Mouse (Mus musculus) CH12.LX (cell line): ENCODE data around the gene Gpnmb. TPM values are rescaled to one million over a fixed set of nuclear protein-coding genes. Genes with fewer than 3 reads are reported as not detected.

Source experiments
- DNase-seq: peaks from one replicate; pipeline ENCODE4 v3.0.0-alpha.2; 2013; ENCODE audit errors: extremely low read depth
- H3K27ac ChIP-seq: 2 replicates; pipeline ENCODE4 v1.5.1; 2012; ENCODE audit warnings: low read depth, mild to moderate bottlenecking, control low read depth, moderate library complexity; ENCODE audit not compliant: insufficient read depth
- H3K27me3 ChIP-seq: replicated peaks from 2 replicates; pipeline ENCODE3; 2012; ENCODE audit warnings: inconsistent platforms
- H3K36me3 ChIP-seq, 2 experiments: replicated peaks in 1 of 2; 2 replicates each; pipeline versions ENCODE3 to v1.6.1; 2012; ENCODE audit warnings: inconsistent platforms in 1 of 2, low read length in 1 of 2, mild to moderate bottlenecking in 1 of 2, mixed read lengths in 1 of 2, moderate library complexity in 1 of 2; ENCODE audit not compliant: control insufficient read depth in 1 of 2, insufficient read depth in 1 of 2
- H3K4me1 ChIP-seq, 2 experiments: 2 replicates each; pipeline ENCODE4 v1.6.1; 2012; ENCODE audit warnings: inconsistent platforms in 1 of 2, moderate library complexity in 1 of 2; ENCODE audit not compliant: insufficient read depth in 2 of 2, control insufficient read depth in 1 of 2
- H3K4me2 ChIP-seq: 2 replicates; pipeline ENCODE4 v1.6.1; 2012; ENCODE audit warnings: low read depth, mild to moderate bottlenecking, control low read depth; ENCODE audit not compliant: poor library complexity, insufficient read depth, severe bottlenecking
- H3K4me3 ChIP-seq, 3 experiments: fragments of 150-350 bp in 1 of 3; sonication (generic) in 1 of 3; replicated peaks in 1 of 3; 2 replicates each; pipeline versions ENCODE3 to v1.5.1; 2011 to 2012; ENCODE audit warnings: low read depth in 2 of 3, low read length in 2 of 3, mild to moderate bottlenecking in 2 of 3, moderate library complexity in 2 of 3, control low read depth in 1 of 3, improper control_type of control experiment in 1 of 3, inconsistent platforms in 1 of 3, mixed read lengths in 1 of 3; ENCODE audit not compliant: poor library complexity in 1 of 3
- H3K79me2 ChIP-seq: replicated peaks from 2 replicates; pipeline ENCODE4 v1.6.1; 2012; ENCODE audit warnings: mild to moderate bottlenecking, moderate library complexity; ENCODE audit not compliant: control insufficient read depth, poor library complexity, insufficient read depth, severe bottlenecking; ENCODE audit errors: extremely low read depth
- H3K9ac ChIP-seq: 2 replicates; pipeline ENCODE4 v1.6.1; 2012; ENCODE audit warnings: low read depth, mild to moderate bottlenecking, control low read depth, moderate library complexity; ENCODE audit not compliant: insufficient read depth
- H3K9me3 ChIP-seq: replicated peaks from 2 replicates; pipeline ENCODE3; 2012; ENCODE audit warnings: low read length, inconsistent platforms, mixed read lengths
- BHLHE40 ChIP-seq: IDR thresholded peaks from 2 replicates; pipeline ENCODE4 v1.6.1; 2011; ENCODE audit warnings: mild to moderate bottlenecking, low read depth, low read length, improper control_type of control experiment
- CHD2 ChIP-seq: IDR thresholded peaks from 2 replicates; pipeline ENCODE4 v1.6.1; 2011; ENCODE audit warnings: low read length, improper control_type of control experiment
- CTCF ChIP-seq, 2 experiments: IDR thresholded peaks in 1 of 2; conservative IDR thresholded peaks in 1 of 2; 2 replicates each; pipeline ENCODE4 v1.5.1; 2011 to 2012; ENCODE audit warnings: low read depth in 2 of 2, low read length in 2 of 2, improper control_type of control experiment in 1 of 2, inconsistent platforms in 1 of 2, mild to moderate bottlenecking in 1 of 2, moderate library complexity in 1 of 2
- E2F4 ChIP-seq: IDR thresholded peaks from 2 replicates; pipeline ENCODE4 v1.6.1; 2011; ENCODE audit warnings: low read depth, low read length, improper control_type of control experiment; ENCODE audit not compliant: insufficient replicate concordance
- EP300 ChIP-seq: IDR thresholded peaks from 2 replicates; pipeline ENCODE4 v1.6.1; 2011; ENCODE audit warnings: low read length, improper control_type of control experiment
- GABPA ChIP-seq: IDR thresholded peaks from 2 replicates; pipeline ENCODE4 v1.6.1; 2012; ENCODE audit warnings: low read depth, low read length, improper control_type of control experiment, inconsistent platforms; ENCODE audit not compliant: insufficient replicate concordance
- JUN ChIP-seq: IDR thresholded peaks from 2 replicates; pipeline ENCODE4 v1.6.1; 2011; ENCODE audit warnings: low read depth, mild to moderate bottlenecking, low read length, improper control_type of control experiment, moderate library complexity; ENCODE audit not compliant: insufficient read depth
- MAFK ChIP-seq: IDR thresholded peaks from 2 replicates; pipeline ENCODE4 v1.6.1; 2011; ENCODE audit warnings: low read length, improper control_type of control experiment; ENCODE audit not compliant: insufficient replicate concordance
- NELFE ChIP-seq: IDR thresholded peaks from 2 replicates; pipeline ENCODE4 v1.6.1; 2011; ENCODE audit warnings: low read depth, low read length, improper control_type of control experiment
- PAX5 ChIP-seq: IDR thresholded peaks from 2 replicates; pipeline ENCODE4 v1.6.1; 2012; ENCODE audit warnings: low read length, inconsistent platforms, mixed read lengths
- POLR2A ChIP-seq: IDR thresholded peaks from 2 replicates; pipeline ENCODE4 v1.6.1; 2011; ENCODE audit warnings: low read depth, mild to moderate bottlenecking, improper control_type of control experiment, low read length
- POLR2AphosphoS2 ChIP-seq: IDR thresholded peaks from 2 replicates; pipeline ENCODE4 v1.6.1; 2011; ENCODE audit warnings: low read depth, low read length, improper control_type of control experiment
- RCOR1 ChIP-seq: conservative IDR thresholded peaks from 2 replicates; pipeline ENCODE4 v1.6.1; 2012; ENCODE audit warnings: low read depth, mild to moderate bottlenecking, inconsistent platforms, low read length, improper control_type of control experiment
- SIN3A ChIP-seq: IDR thresholded peaks from 2 replicates; pipeline ENCODE4 v1.6.1; 2012; ENCODE audit warnings: low read length, improper control_type of control experiment, inconsistent platforms
- TBP ChIP-seq: conservative IDR thresholded peaks from 2 replicates; pipeline ENCODE4 v1.6.1; 2011; ENCODE audit warnings: low read depth, low read length, improper control_type of control experiment
- TCF12 ChIP-seq: IDR thresholded peaks from 2 replicates; pipeline ENCODE4 v1.6.1; 2014; ENCODE audit warnings: low read depth, mild to moderate bottlenecking, inconsistent platforms, low read length, improper control_type of control experiment
- USF1 ChIP-seq: IDR thresholded peaks from 2 replicates; pipeline ENCODE4 v1.6.1; 2014; ENCODE audit warnings: low read depth, mild to moderate bottlenecking, inconsistent platforms, low read length, improper control_type of control experiment
- ZC3H11A ChIP-seq: IDR thresholded peaks from 2 replicates; pipeline ENCODE4 v1.6.1; 2012; ENCODE audit warnings: low read depth, mild to moderate bottlenecking, inconsistent platforms, low read length, improper control_type of control experiment
- ZKSCAN1 ChIP-seq: IDR thresholded peaks from 2 replicates; pipeline ENCODE4 v1.6.1; 2012; ENCODE audit warnings: low read depth, inconsistent platforms, low read length, improper control_type of control experiment, borderline replicate concordance
- ZNF384 ChIP-seq: IDR thresholded peaks from 2 replicates; pipeline ENCODE4 v1.6.1; 2012; ENCODE audit warnings: low read depth, low read length, improper control_type of control experiment, inconsistent platforms
- dilution Hi-C: fragments of 300-500 bp; cut with MboI; formaldehyde crosslinking; loops from 2 replicates; pipeline ENCODE4 v1.14.3; 2020; ENCODE audit warnings: low sequenced_read_pairs; ENCODE audit not compliant: extremely low pct_unique_long_range_greater_than_20kb, extremely low pct_ligation_motif_present
- in situ Hi-C: fragments of 300-500 bp; cut with MboI; formaldehyde crosslinking; loops from 3 replicates; pipeline ENCODE4 v1.14.3; 2019; ENCODE audit warnings: low sequenced_read_pairs, low pct_ligation_motif_present, low pct_unique_long_range_greater_than_20kb, mixed read lengths
- polyA plus RNA-seq: library from polyadenylated mRNA; unstranded; fragments of >175 nt; gene quantifications from 2 replicates; pipeline ENCODE4 v1.2.1, GENCODE M21; 2012; ENCODE audit warnings: low read depth; ENCODE audit not compliant: insufficient read length
- total RNA-seq, 2 experiments: library from RNA; depleted of rRNA; stranded (reverse); fragments of 300-350 nt in 1 of 2; fragments of >200 nt in 1 of 2; gene quantifications; 2 replicates each; pipeline ENCODE4 v1.2.3; 2012 to 2014

The Gpnmb gene
- total and polyA plus RNA-seq, 3 experiments: 0.24 TPM; not detected in 2

- H3K27ac ChIP-seq: no peak overlapping the region
Observed at GRCm38 (mm10) chr6:49013023-49013422, 23.3 kb upstream of the Gpnmb start.

GRCm38 (mm10) chr6:49013458-49013857 is 22.9 kb upstream of the Gpnmb start:
- DNase-seq: no peak
- no peak overlapping the region for H3K9ac ChIP-seq
- peaks cover 2% of the 10 kb centered on the region for H3K27me3 ChIP-seq
- no peak overlapping the region for H3K4me3 ChIP-seq
- H3K79me2 ChIP-seq: no peaks in the 10 kb centered on the region
- H3K36me3 ChIP-seq: no peaks in the 10 kb centered on the region
- TF ChIP-seq GABPA (no peak), SIN3A (no peak), TBP (no peak), POLR2A (no peak), RCOR1 (no peak), ZC3H11A (no peak), CTCF (conservative IDR thresholded peaks at IDR 0.05 in 1 of 2, IDR thresholded peaks at IDR 0.05 in 1 of 2; ENCODE audit: low read depth in 2 of 2, low read length in 2 of 2) (no peak), PAX5 (no peak), MAFK (no peak), BHLHE40 (no peak), NELFE (no peak), ZKSCAN1 (no peak), POLR2AphosphoS2 (no peak), USF1 (no peak), E2F4 (no peak), TCF12 (no peak), CHD2 (no peak), ZNF384 (no peak), EP300 (no peak), JUN (no peak)
- no peak overlapping the region for H3K27ac ChIP-seq
- in situ Hi-C loops: no loop called here
- H3K4me2 ChIP-seq: no peak overlapping the region
- H3K9me3 ChIP-seq: peaks cover 3% of the 10 kb centered on the region
- no peaks in the 10 kb centered on the region; a peak in 1 of 4 replicates for H3K4me1 ChIP-seq
- dilution Hi-C loops: no loop called here

More at GRCm38 (mm10) chr6:49013023-49013422, 23.3 kb upstream of the Gpnmb start:
- dilution Hi-C loops: no loop called here
- H3K9ac ChIP-seq: no peak overlapping the region
- H3K9me3 ChIP-seq: peaks cover 3% of the 10 kb centered on the region
- H3K4me2 ChIP-seq: no peak overlapping the region
- TF ChIP-seq BHLHE40 (no peak), EP300 (no peak)
- in situ Hi-C loops: no loop called here
- H3K27me3 ChIP-seq: peaks cover 2% of the 10 kb centered on the region
- no peak overlapping the region for H3K4me3 ChIP-seq
- no peak for DNase-seq
- H3K36me3 ChIP-seq: no peaks in the 10 kb centered on the region
- H3K4me1 ChIP-seq: peaks cover 0 to 4% of the 10 kb centered on the region in 2 experiments; a peak in 1 of 4 replicates
- no peaks in the 10 kb centered on the region for H3K79me2 ChIP-seq
